Mouse (Mus musculus) hindbrain, embryonic 16.5 days (tissue): ENCODE data around the gene Ptpn13. TPM values are rescaled to one million over a fixed set of nuclear protein-coding genes. Genes with fewer than 3 reads are reported as not detected.
A peak's percentile ranks its signal among the peaks of the same experiment; 100 is the strongest.

Experiments
- ATAC-seq: fragments of 200-750 bp; cut with Nextera tagmentation; 2 replicates; pipeline ENCODE4 v1.8.0; 2017; ENCODE audit warnings: moderate TSS enrichment, moderate library complexity
- H3K27ac ChIP-seq: fragments of 300-500 bp; sonication (generic); 2 replicates; pipeline ENCODE4 v1.5.1; 2014; ENCODE audit warnings: low read depth, mild to moderate bottlenecking, control low read depth, low read length, moderate library complexity
- H3K27me3 ChIP-seq: fragments of 300-500 bp; sonication (generic); replicated peaks from 2 replicates; pipeline ENCODE4 v1.6.1; 2014; ENCODE audit warnings: low read length; ENCODE audit not compliant: control insufficient read depth, insufficient read depth
- H3K36me3 ChIP-seq: fragments of 300-500 bp; sonication (generic); 2 replicates; pipeline ENCODE4 v1.6.1; 2014; ENCODE audit warnings: mild to moderate bottlenecking, low read length, moderate library complexity, mixed read lengths; ENCODE audit not compliant: control insufficient read depth, insufficient read depth
- H3K4me1 ChIP-seq: fragments of 300-500 bp; sonication (generic); 2 replicates; pipeline ENCODE4 v1.6.1; 2014; ENCODE audit warnings: low read depth, low read length; ENCODE audit not compliant: control insufficient read depth, insufficient read depth
- H3K4me2 ChIP-seq: fragments of 300-500 bp; sonication (generic); 2 replicates; pipeline ENCODE4 v1.6.1; 2014; ENCODE audit warnings: mild to moderate bottlenecking, low read length, control low read depth, moderate library complexity
- H3K4me3 ChIP-seq: fragments of 300-500 bp; sonication (generic); 2 replicates; pipeline ENCODE4 v1.5.1; 2014; ENCODE audit warnings: mild to moderate bottlenecking, low read length, control low read depth, moderate library complexity
- H3K9ac ChIP-seq: fragments of 300-500 bp; sonication (generic); 2 replicates; pipeline ENCODE4 v1.6.1; 2014; ENCODE audit warnings: low read depth, mild to moderate bottlenecking, control low read depth, low read length, moderate library complexity
- H3K9me3 ChIP-seq: fragments of 300-500 bp; sonication (generic); 2 replicates; pipeline ENCODE4 v1.6.1; 2014; ENCODE audit warnings: mild to moderate bottlenecking, low read length, moderate library complexity; ENCODE audit not compliant: control insufficient read depth
- WGBS: fragments of 180-500 bp; shearing (Covaris S2); extraction: QIAGEN DNeasy Blood & Tissue Kit; methylation state at CpG from one replicate; pipeline ENCODE4 v1.1.7; 2014; 5-methylcytosine and 5-hydroxymethylcytosine counted together
- polyA plus RNA-seq: library from polyadenylated mRNA; unstranded; fragments of >200 nt; fragmentation: Nextera tagmentation; extraction: Ambion mirVana; gene quantifications from 2 replicates; pipeline ENCODE4 v1.2.1, GENCODE M21; 2015

Ptpn13 gene
- polyA plus RNA-seq, 1 experiment from 2014 or later, result 3.3 TPM

DNA sequence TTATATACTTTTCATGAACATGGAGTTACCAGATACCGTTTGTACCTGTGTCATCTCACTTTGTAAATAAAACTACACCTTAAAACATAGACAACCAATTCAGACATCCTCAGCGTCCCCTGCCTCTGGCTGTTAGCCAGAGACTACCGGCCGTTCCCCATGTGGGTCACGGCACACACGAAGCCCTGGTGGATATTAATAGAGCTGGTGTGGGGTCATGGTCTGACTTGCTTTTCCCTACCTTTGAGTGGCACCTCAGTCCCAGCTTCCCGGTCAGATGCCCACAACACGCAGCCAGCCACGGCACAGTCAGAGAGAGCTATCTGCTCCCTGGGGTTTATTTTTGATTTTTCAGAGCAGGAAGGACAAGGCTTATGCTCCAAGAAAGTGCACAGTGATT, 173.3 kb downstream of the Ptpn13 start:
- H3K27ac ChIP-seq, result no peak overlapping the region
- no peak overlapping the region for H3K9ac ChIP-seq
- H3K36me3 ChIP-seq, result no peaks in the 10 kb centered on the region
- no peaks in the 10 kb centered on the region for H3K27me3 ChIP-seq
- no peak for ATAC-seq
- H3K4me3 ChIP-seq, result no peak overlapping the region
- WGBS, result 83% methylated on average over 9 of the region's 9 CpGs
- 0 out of 2 replicates have a peak, but pooled peaks cover 7% of the 10 kb centered on the region for H3K4me1 ChIP-seq
- H3K4me2 ChIP-seq, result no peak overlapping the region
- no peaks in the 10 kb centered on the region for H3K9me3 ChIP-seq

GRCm38 (mm10) chr5:103598881-103599280, 173.9 kb downstream of the Ptpn13 start:
- H3K27me3 ChIP-seq, result no peaks in the 10 kb centered on the region
- no peak overlapping the region for H3K27ac ChIP-seq
- H3K4me3 ChIP-seq, result no peak overlapping the region
- H3K9ac ChIP-seq, result no peak overlapping the region
- no peak overlapping the region for H3K4me2 ChIP-seq
- no peaks in the 10 kb centered on the region for H3K36me3 ChIP-seq
- 0 out of 2 replicates have a peak, but pooled peaks cover 7% of the 10 kb centered on the region for H3K4me1 ChIP-seq
- H3K9me3 ChIP-seq, result no peaks in the 10 kb centered on the region
- WGBS, result 74% methylated on average over 5 of the region's 5 CpGs
- ATAC-seq, result no peak

DNA sequence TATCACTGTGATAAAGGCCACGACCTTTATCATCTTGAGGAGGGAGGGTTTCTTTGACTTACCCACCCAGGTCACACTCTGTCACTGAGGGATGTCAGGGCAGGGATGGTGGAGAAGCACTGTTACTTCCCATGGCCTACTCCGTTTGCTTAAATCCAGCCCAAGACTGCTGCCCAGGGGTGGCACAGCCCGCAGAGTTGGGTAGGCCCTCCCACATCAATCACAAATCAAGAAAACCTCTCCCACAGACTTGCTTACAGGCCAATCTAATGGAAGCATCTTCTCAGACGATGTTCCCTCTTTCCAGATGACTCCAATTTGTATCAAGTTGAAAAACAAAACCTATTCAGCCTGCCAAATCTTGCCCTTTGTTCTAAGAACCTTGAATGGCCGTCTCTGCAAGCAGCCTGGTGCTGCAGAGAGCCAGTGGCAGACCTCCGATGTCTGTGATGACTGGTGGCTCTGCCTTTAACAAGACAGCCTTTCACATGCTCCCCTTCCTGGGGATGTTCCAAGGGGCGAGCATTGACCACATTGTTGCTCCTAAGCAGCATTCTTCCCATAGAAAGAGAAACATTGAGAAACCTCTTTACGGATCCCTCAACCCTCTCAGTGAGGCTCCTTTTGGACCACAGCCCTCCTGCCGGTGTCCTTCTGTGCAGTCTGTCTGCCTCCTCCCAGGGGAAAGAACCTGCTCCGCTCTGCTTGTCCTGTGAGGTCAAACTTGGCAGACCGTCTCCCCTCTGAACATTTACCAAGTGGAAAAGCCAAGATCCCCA, 178.3 kb downstream of the Ptpn13 start:
- WGBS, result 26% methylated on average over 11 of the region's 11 CpGs
- no peaks in the 10 kb centered on the region for H3K4me1 ChIP-seq

DNA sequence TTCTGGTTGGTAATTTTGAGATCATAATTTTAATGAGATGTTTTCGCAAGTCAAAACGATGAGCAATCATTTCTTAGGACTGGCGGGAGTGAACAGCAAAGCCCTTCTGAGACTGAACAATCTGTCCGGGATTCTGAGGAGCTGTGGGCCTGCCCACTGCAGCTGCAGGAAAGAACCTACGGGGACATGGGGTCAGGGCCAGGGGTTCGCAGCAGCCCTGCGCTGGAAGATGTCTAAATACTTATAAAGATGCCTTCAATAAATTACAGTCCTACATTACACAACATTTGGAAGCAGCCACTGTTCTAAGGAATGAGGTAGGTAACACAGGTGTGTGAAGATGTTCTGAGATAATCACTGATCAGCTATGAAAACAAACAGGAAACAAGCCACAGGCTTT, 180.7 kb downstream of the Ptpn13 start:
- Histone ChIP-seq H3K27me3 (no peaks in the 10 kb centered on the region), H3K4me3 (no peak overlapping the region), H3K27ac (no peak overlapping the region), H3K4me2 (no peak overlapping the region), H3K4me1 (no peaks in the 10 kb centered on the region), H3K9me3 (no peaks in the 10 kb centered on the region), H3K9ac (no peak overlapping the region), H3K36me3 (no peaks in the 10 kb centered on the region)
- 82% methylated on average over 7 of the region's 7 CpGs for WGBS
- ATAC-seq, result no peak

More for the DNA sequence above, 178.3 kb downstream of the Ptpn13 start:
- H3K27me3 ChIP-seq, result no peaks in the 10 kb centered on the region
- no peak overlapping the region for H3K9ac ChIP-seq
- H3K9me3 ChIP-seq, result no peaks in the 10 kb centered on the region
- H3K4me2 ChIP-seq, result no peak overlapping the region
- H3K4me3 ChIP-seq, result no peak overlapping the region
- no peak overlapping the region for H3K27ac ChIP-seq
- no peaks in the 10 kb centered on the region for H3K36me3 ChIP-seq
- peak; percentile 85 for ATAC-seq

GRCm38 (mm10) chr5:103610148-103610547, 185.2 kb downstream of the Ptpn13 start:
- Histone ChIP-seq H3K27me3 (no peaks in the 10 kb centered on the region), H3K9me3 (no peaks in the 10 kb centered on the region), H3K4me1 (no peaks in the 10 kb centered on the region), H3K4me2 (no peak overlapping the region), H3K27ac (no peak overlapping the region), H3K4me3 (no peak overlapping the region), H3K36me3 (no peaks in the 10 kb centered on the region), H3K9ac (no peak overlapping the region)
- no peak for ATAC-seq
- WGBS, result 69% methylated on average over 5 of the region's 5 CpGs

DNA sequence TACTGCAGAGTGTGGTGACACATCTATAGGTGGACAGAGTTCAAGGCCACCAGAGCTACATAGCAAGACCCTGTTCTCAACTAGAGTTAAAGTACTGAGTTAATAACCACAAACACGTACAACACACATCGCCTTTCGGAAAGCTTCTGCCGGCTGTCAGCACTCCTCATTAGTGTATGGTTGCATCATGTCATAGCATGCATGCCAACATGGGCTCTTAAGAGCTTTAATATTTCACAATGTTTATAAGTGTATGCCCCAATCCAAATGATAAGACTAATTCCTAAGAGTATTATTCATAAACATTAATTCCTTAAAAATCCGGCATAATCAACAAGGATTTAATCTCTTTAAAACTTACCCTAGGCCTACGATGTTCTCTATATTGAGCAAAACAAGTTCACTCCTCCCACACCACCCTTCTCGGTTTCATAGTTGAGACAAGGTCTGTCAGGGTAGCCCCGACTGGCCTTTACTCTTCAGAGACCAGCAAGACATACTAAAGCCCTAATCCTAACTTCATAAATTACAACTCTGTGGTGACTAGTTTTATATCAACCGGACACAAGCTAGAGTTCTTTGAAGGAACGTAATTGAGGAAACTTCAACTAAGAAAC, 186.0 kb downstream of the Ptpn13 start:
- Histone ChIP-seq H3K4me1 (no peaks in the 10 kb centered on the region), H3K4me2 (no peak overlapping the region), H3K9ac (no peak overlapping the region), H3K4me3 (no peak overlapping the region), H3K36me3 (no peaks in the 10 kb centered on the region), H3K9me3 (no peaks in the 10 kb centered on the region), H3K27me3 (no peaks in the 10 kb centered on the region), H3K27ac (no peak overlapping the region)
- no peak for ATAC-seq
- 92% methylated on average over 10 of the region's 10 CpGs for WGBS

GRCm38 (mm10) chr5:103612316-103612715, 187.3 kb downstream of the Ptpn13 start:
- H3K4me1 ChIP-seq, result no peaks in the 10 kb centered on the region
- H3K4me2 ChIP-seq, result no peak overlapping the region
- WGBS, result 81% methylated on average over 7 of the region's 7 CpGs
- no peak overlapping the region for H3K4me3 ChIP-seq
- H3K27me3 ChIP-seq, result no peaks in the 10 kb centered on the region
- H3K9ac ChIP-seq, result no peak overlapping the region
- H3K9me3 ChIP-seq, result no peaks in the 10 kb centered on the region
- H3K27ac ChIP-seq, result no peak overlapping the region
- H3K36me3 ChIP-seq, result no peaks in the 10 kb centered on the region
- no peak for ATAC-seq

DNA sequence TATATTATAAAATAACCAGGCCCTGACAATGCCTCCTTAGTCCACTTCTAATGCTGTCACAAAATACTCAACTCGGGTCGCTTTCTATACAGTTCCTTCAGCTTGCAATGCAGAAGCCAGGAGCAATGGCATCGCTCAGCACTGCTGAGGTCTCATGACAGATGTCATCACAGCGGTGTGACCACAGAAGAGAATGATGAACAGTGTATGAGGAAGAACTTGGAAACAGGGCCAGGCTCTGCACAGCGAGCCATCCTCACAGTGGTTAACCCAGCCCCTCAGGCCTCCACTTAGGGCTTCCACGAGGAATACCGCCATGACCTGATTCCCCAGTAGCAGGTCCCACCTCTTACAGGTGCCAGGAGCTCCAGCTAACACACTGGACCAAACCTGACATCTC, 189.4 kb downstream of the Ptpn13 start:
- Histone ChIP-seq H3K4me1 (no peaks in the 10 kb centered on the region), H3K27me3 (no peaks in the 10 kb centered on the region), H3K9ac (no peak overlapping the region), H3K9me3 (no peaks in the 10 kb centered on the region), H3K4me3 (no peak overlapping the region), H3K4me2 (no peak overlapping the region), H3K27ac (no peak overlapping the region), H3K36me3 (no peaks in the 10 kb centered on the region)
- 88% methylated on average over 7 of the region's 7 CpGs for WGBS
- ATAC-seq, result no peak

GRCm38 (mm10) chr5:103617191-103617590, 192.2 kb downstream of the Ptpn13 start:
- no peak for ATAC-seq
- WGBS, result 66% methylated on average over 9 of the region's 9 CpGs

More at GRCm38 (mm10) chr5:103617191-103617590, 192.2 kb downstream of the Ptpn13 start:
- Histone ChIP-seq H3K36me3 (no peaks in the 10 kb centered on the region), H3K27me3 (no peaks in the 10 kb centered on the region), H3K9ac (no peak overlapping the region), H3K4me3 (no peak overlapping the region), H3K9me3 (no peaks in the 10 kb centered on the region), H3K4me2 (no peak overlapping the region), H3K27ac (no peak overlapping the region), H3K4me1 (no peaks in the 10 kb centered on the region)
